Mouse (Mus musculus): ENCODE results near the gene Clec16a. TPM values are rescaled to one million over a fixed set of nuclear protein-coding genes. Genes with fewer than 3 reads are reported as not detected.
A peak's percentile ranks its signal among the peaks of the same experiment; 100 is the strongest.

Gene Clec16a
- polyA plus RNA-seq, 1 experiment from 2014 or later: 38.9 TPM

- H3K4me3 ChIP-seq: no peak overlapping the region
- ATAC-seq (ENCODE audit: insufficient number of reproducible peaks, insufficient read depth, low FRiP score, low TSS enrichment): no peak
- peaks cover 26% of the 10 kb centered on the region for H3K4me1 ChIP-seq
- no peak overlapping the region for H3K27ac ChIP-seq
- H3K4me2 ChIP-seq (replicated peaks): no peak overlapping the region
- no peaks in the 10 kb centered on the region for H3K9me3 ChIP-seq
- 76% methylated on average over 3 of the region's 3 CpGs for WGBS
- H3K27me3 ChIP-seq: no peaks in the 10 kb centered on the region
- no peaks in the 10 kb centered on the region for H3K36me3 ChIP-seq
- no peak overlapping the region for H3K9ac ChIP-seq
Observed at GRCm38 (mm10) chr16:10652935-10653334, 107.8 kb downstream of the Clec16a start.

GRCm38 (mm10) chr16:10655236-10655635 is 110.1 kb downstream of the Clec16a start:
- Histone ChIP-seq H3K9me3 (no peaks in the 10 kb centered on the region), H3K4me1 (peaks cover 27% of the 10 kb centered on the region), H3K4me3 (no peak overlapping the region), H3K27me3 (no peaks in the 10 kb centered on the region), H3K4me2 (replicated peaks) (no peak overlapping the region), H3K27ac (no peak overlapping the region), H3K9ac (no peak overlapping the region), H3K36me3 (no peaks in the 10 kb centered on the region)
- 86% methylated on average over 3 of the region's 3 CpGs for WGBS
- no peak for ATAC-seq (ENCODE audit: insufficient number of reproducible peaks, insufficient read depth, low FRiP score, low TSS enrichment)

- no peak overlapping the region for H3K4me2 ChIP-seq (replicated peaks)
- peaks cover 30% of the 10 kb centered on the region for H3K4me1 ChIP-seq
- no peaks in the 10 kb centered on the region for H3K27me3 ChIP-seq
- H3K9ac ChIP-seq: no peak overlapping the region
- H3K36me3 ChIP-seq: no peaks in the 10 kb centered on the region
- no peak for ATAC-seq (ENCODE audit: insufficient number of reproducible peaks, insufficient read depth, low FRiP score, low TSS enrichment)
- H3K27ac ChIP-seq: no peak overlapping the region
- WGBS: 40% methylated on average over 3 of the region's 3 CpGs
- no peaks in the 10 kb centered on the region for H3K9me3 ChIP-seq
- H3K4me3 ChIP-seq: no peak overlapping the region
Observed at GRCm38 (mm10) chr16:10655926-10656325, 110.8 kb downstream of the Clec16a start.

- 32% methylated on average over 2 of the region's 2 CpGs for WGBS
- Histone ChIP-seq H3K36me3 (no peaks in the 10 kb centered on the region), H3K27ac (no peak overlapping the region), H3K9ac (no peak overlapping the region), H3K9me3 (no peaks in the 10 kb centered on the region), H3K4me3 (no peak overlapping the region), H3K4me2 (replicated peaks) (no peak overlapping the region), H3K4me1 (peaks cover 30% of the 10 kb centered on the region), H3K27me3 (no peaks in the 10 kb centered on the region)
- no peak for ATAC-seq (ENCODE audit: insufficient number of reproducible peaks, insufficient read depth, low FRiP score, low TSS enrichment)
Observed at GRCm38 (mm10) chr16:10656461-10656860, 111.3 kb downstream of the Clec16a start.

- peaks cover 30% of the 10 kb centered on the region for H3K4me1 ChIP-seq
- no peak for ATAC-seq (ENCODE audit: insufficient number of reproducible peaks, insufficient read depth, low FRiP score, low TSS enrichment)
Observed at GRCm38 (mm10) chr16:10656939-10657338, 111.8 kb downstream of the Clec16a start.

GRCm38 (mm10) chr16:10659211-10659610 is 114.1 kb downstream of the Clec16a start:
- ATAC-seq (ENCODE audit: insufficient number of reproducible peaks, insufficient read depth, low FRiP score, low TSS enrichment): no peak
- H3K27ac ChIP-seq: no peak overlapping the region

More at GRCm38 (mm10) chr16:10656939-10657338, 111.8 kb downstream of the Clec16a start:
- H3K27ac ChIP-seq: no peak overlapping the region
- no peaks in the 10 kb centered on the region for H3K27me3 ChIP-seq
- no peaks in the 10 kb centered on the region for H3K9me3 ChIP-seq
- 58% methylated on average over 1 of the region's 1 CpGs for WGBS
- no peak overlapping the region for H3K4me3 ChIP-seq
- H3K4me2 ChIP-seq (replicated peaks): no peak overlapping the region
- no peaks in the 10 kb centered on the region for H3K36me3 ChIP-seq
- no peak overlapping the region for H3K9ac ChIP-seq

GRCm38 (mm10) chr16:10660526-10660925 is 115.4 kb downstream of the Clec16a start:
- H3K9ac ChIP-seq: no peak overlapping the region
- H3K27ac ChIP-seq: no peak overlapping the region
- ATAC-seq (ENCODE audit: insufficient number of reproducible peaks, insufficient read depth, low FRiP score, low TSS enrichment): no peak
- no peaks in the 10 kb centered on the region for H3K27me3 ChIP-seq
- peaks cover 37% of the 10 kb centered on the region for H3K4me1 ChIP-seq
- H3K4me2 ChIP-seq (replicated peaks): no peak overlapping the region
- no peaks in the 10 kb centered on the region for H3K36me3 ChIP-seq
- no peaks in the 10 kb centered on the region for H3K9me3 ChIP-seq
- H3K4me3 ChIP-seq: no peak overlapping the region

More at GRCm38 (mm10) chr16:10659211-10659610, 114.1 kb downstream of the Clec16a start:
- no peaks in the 10 kb centered on the region for H3K9me3 ChIP-seq
- H3K9ac ChIP-seq: no peak overlapping the region
- no peaks in the 10 kb centered on the region for H3K36me3 ChIP-seq
- H3K4me1 ChIP-seq: peaks cover 28% of the 10 kb centered on the region
- no peaks in the 10 kb centered on the region for H3K27me3 ChIP-seq
- no peak overlapping the region for H3K4me3 ChIP-seq
- WGBS: 62% methylated on average over 2 of the region's 2 CpGs
- no peak overlapping the region for H3K4me2 ChIP-seq (replicated peaks)

- 57% methylated on average over 2 of the region's 2 CpGs for WGBS
- ATAC-seq (ENCODE audit: insufficient number of reproducible peaks, insufficient read depth, low FRiP score, low TSS enrichment): no peak
Observed at GRCm38 (mm10) chr16:10661385-10661784, 116.2 kb downstream of the Clec16a start.

GRCm38 (mm10) chr16:10663890-10664731 is 119.0 kb downstream of the Clec16a start:
- H3K36me3 ChIP-seq: no peaks in the 10 kb centered on the region
- peaks cover 17% of the 10 kb centered on the region for H3K4me1 ChIP-seq
- H3K9ac ChIP-seq: no peak overlapping the region
- no peak for ATAC-seq (ENCODE audit: insufficient number of reproducible peaks, insufficient read depth, low FRiP score, low TSS enrichment)
- H3K9me3 ChIP-seq: no peaks in the 10 kb centered on the region
- WGBS: 78% methylated on average over 12 of the region's 12 CpGs
- H3K4me3 ChIP-seq: no peak overlapping the region
- no peak overlapping the region for H3K4me2 ChIP-seq (replicated peaks)
- no peaks in the 10 kb centered on the region for H3K27me3 ChIP-seq
- H3K27ac ChIP-seq: peak overlapping the region; percentile 63; the same call in 1 of the 2 replicates

More at GRCm38 (mm10) chr16:10661385-10661784, 116.2 kb downstream of the Clec16a start:
- Histone ChIP-seq H3K27ac (no peak overlapping the region), H3K27me3 (no peaks in the 10 kb centered on the region), H3K4me1 (peaks cover 31% of the 10 kb centered on the region), H3K9me3 (no peaks in the 10 kb centered on the region), H3K36me3 (no peaks in the 10 kb centered on the region), H3K4me2 (replicated peaks) (no peak overlapping the region), H3K9ac (no peak overlapping the region), H3K4me3 (no peak overlapping the region)

GRCm38 (mm10) chr16:10664921-10665894 is 120.1 kb downstream of the Clec16a start:
- H3K27ac ChIP-seq: peak overlapping the region; percentile 63
- no peaks in the 10 kb centered on the region for H3K9me3 ChIP-seq
- WGBS: 41% methylated on average over 12 of the region's 12 CpGs
- H3K4me3 ChIP-seq: no peak overlapping the region
- no peaks in the 10 kb centered on the region for H3K27me3 ChIP-seq
- H3K4me1 ChIP-seq: peaks cover 17% of the 10 kb centered on the region
- ATAC-seq (ENCODE audit: insufficient number of reproducible peaks, insufficient read depth, low FRiP score, low TSS enrichment): peak; percentile 25; the same call in 1 of the 2 replicates
- H3K4me2 ChIP-seq (replicated peaks): no peak overlapping the region
- no peak overlapping the region for H3K9ac ChIP-seq
- H3K36me3 ChIP-seq: no peaks in the 10 kb centered on the region

GRCm38 (mm10) chr16:10666766-10667165 is 121.6 kb downstream of the Clec16a start:
- 81% methylated on average over 3 of the region's 3 CpGs for WGBS
- H3K4me3 ChIP-seq: no peak overlapping the region
- H3K9me3 ChIP-seq: no peaks in the 10 kb centered on the region
- H3K4me1 ChIP-seq: peaks cover 15% of the 10 kb centered on the region
- H3K4me2 ChIP-seq (replicated peaks): no peak overlapping the region
- no peak for ATAC-seq (ENCODE audit: insufficient number of reproducible peaks, insufficient read depth, low FRiP score, low TSS enrichment)
- H3K27me3 ChIP-seq: no peaks in the 10 kb centered on the region
- H3K27ac ChIP-seq: no peak overlapping the region
- H3K9ac ChIP-seq: no peak overlapping the region
- no peaks in the 10 kb centered on the region for H3K36me3 ChIP-seq
